Mouse (Mus musculus): Measurements from ENCODE around the gene 4930474N05Rik.

Gene 4930474N05Rik

DNA sequence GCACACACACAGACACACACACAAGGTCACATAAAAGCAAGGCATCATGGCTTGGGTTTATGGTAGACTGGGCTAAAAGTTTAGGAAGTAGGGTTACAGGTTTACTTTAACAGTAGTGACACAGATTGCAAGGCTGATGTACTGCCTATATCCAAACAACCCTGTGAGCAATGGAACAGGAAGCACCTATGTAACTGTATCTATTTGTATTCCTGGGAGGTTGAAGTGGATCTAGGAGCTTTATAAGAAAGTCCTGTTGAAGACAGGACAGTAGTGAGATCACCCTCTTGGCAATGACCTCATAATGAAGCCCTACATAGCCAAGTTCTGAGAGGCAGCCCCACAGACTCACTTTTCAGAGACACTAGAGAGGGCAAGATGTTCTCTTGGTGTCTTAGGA lies at the start of gene 4930474N05Rik:
4930474N05Rik (plus strand) TSS at position 301 of the 400 bp plus-strand sequence.
- no peak for DNase-seq (ENCODE audit: low read depth in 2 of 2, low spot score in 2 of 2)

DNA sequence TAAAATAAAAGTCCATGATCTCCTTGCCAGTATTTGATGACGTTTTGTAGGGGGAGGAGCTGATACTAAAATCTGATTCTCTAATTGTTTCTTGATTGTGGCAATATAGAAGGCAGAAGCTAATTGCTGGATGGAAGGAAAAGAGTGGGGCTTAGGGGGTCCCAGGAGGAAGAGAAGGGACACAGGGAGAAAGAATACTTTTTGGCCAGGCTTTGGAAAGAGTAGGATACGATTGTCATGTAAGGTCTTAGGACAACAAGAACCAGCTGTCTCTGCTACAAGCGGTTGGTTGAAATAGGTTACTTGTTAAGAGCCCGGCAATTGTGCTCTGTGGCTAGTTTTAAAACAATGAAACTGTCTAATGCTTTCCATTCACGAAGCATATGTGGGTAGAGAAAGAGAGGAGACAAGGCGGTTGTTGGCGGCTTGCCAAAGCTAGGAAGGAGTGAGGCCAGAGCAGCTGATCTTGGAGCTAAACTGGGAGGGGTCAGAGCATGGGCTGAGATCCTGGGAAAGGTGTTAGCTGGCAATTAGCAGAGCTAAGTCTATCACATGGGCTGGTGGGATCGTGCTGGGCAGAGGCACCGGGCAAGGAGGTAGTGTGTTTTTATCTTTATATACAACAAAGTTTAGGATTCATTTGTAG lies 45.8 kb upstream of the 4930474N05Rik start:
- no peak for DNase-seq (ENCODE audit: low read depth in 2 of 2, low spot score in 2 of 2)

GRCm38 (mm10) chr14:36053281-36053680 lies 41.4 kb upstream of the 4930474N05Rik start:
- DNase-seq (ENCODE audit: low read depth in 2 of 2, low spot score in 2 of 2): no peak

DNA sequence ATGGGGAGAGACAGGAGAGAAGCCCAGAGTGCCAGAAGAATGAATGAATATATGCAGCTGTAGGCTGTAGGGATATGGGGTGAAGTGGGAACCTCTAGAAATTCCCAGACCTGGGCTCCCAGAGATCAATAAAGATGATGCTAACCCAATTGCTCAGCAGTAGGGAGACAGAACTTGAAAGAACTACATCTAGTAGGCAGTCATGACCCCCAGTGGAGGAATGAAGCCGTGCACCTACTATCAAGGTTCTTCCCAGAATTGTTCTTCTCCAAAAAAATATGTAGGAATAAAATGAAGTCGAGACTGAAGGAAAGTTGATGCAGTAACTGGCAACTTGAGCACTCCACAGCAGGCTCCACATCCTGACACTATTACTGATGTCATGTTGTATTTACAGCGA lies 3.8 kb downstream of the 4930474N05Rik start:
- DNase-seq (ENCODE audit: low read depth in 2 of 2, low spot score in 2 of 2): no peak

- no peak for DNase-seq (ENCODE audit: low read depth in 2 of 2, low spot score in 2 of 2)
These were observed 4.9 kb downstream of the 4930474N05Rik start for GRCm38 (mm10) chr14:36099647-36100046.

GRCm38 (mm10) chr14:36100731-36101130 lies 6.0 kb downstream of the 4930474N05Rik start:
- DNase-seq (ENCODE audit: low read depth in 2 of 2, low spot score in 2 of 2): no peak

DNA sequence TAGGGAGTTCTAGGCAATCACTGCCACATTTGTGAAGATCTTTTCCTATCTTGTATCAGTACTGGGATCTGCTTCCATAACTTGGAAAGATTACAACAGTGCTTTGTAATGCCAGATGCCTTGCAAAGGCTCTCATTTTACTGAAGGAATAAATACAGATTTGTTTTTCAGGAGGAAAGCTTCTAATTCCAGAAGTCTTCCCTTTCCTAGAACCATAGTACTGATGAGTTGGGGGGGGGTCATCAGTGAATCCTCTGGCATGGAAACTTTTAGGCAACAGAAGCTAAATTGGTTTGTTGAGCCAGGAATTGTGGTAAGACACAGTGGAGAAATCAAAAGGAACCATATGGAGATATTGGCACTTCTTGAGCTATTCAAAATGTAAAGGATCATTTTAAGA lies 19.8 kb downstream of the 4930474N05Rik start:
- DNase-seq (ENCODE audit: low read depth in 2 of 2, low spot score in 2 of 2): no peak

- DNase-seq (ENCODE audit: low read depth in 2 of 2, low spot score in 2 of 2): no peak
These were observed 29.1 kb downstream of the 4930474N05Rik start for GRCm38 (mm10) chr14:36123775-36124335.

GRCm38 (mm10) chr14:36135749-36136148 lies 41.0 kb downstream of the 4930474N05Rik start:
- DNase-seq (ENCODE audit: low read depth in 2 of 2, low spot score in 2 of 2): no peak

- DNase-seq (ENCODE audit: low read depth in 2 of 2, low spot score in 2 of 2): no peak
These were observed 43.0 kb downstream of the 4930474N05Rik start for GRCm38 (mm10) chr14:36137696-36138095.

DNA sequence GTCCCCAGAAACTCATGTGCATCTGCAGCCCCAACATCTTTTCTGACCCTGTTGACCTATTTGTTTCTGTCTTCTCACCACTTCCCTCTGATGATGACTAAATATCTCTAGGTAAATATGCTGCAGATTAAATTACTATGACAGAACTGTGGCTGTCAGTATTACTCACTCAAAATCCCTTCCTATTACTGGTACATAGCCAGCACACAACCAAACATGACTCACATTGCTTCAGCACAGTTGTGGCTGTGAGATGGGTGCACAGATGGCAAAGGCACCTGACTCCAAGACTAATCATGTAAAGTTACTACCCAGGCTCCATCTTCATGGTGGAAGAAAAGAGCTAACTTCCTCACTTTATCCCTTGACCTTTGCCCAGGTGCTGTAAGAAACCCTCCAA lies 50.5 kb downstream of the 4930474N05Rik start:
- DNase-seq (ENCODE audit: low read depth in 2 of 2, low spot score in 2 of 2): no peak
